Mouse (Mus musculus) heart, embryonic 14.5 days (tissue): ENCODE data around the gene Plekhn1. TPM values are rescaled to one million over a fixed set of nuclear protein-coding genes. Genes with fewer than 3 reads are reported as not detected.

ENCODE experiments used
- ATAC-seq: fragments of 200-750 bp; cut with Nextera tagmentation; 2 replicates; pipeline ENCODE4 v1.8.0; 2017; ENCODE audit warnings: low read depth, moderate TSS enrichment; ENCODE audit not compliant: insufficient number of reproducible peaks, insufficient read depth, low FRiP score
- H3K27ac ChIP-seq, 2 experiments: fragments of 200-500 bp in 1 of 2; fragments of 300-500 bp in 1 of 2; sonication (generic) in 1 of 2; replicated peaks in 1 of 2; 2 replicates each; pipeline ENCODE4 v1.5.1; 2012 to 2014; ENCODE audit warnings: low read depth in 2 of 2, low read length in 2 of 2, control low read depth in 1 of 2, mild to moderate bottlenecking in 1 of 2, mixed read lengths in 1 of 2; ENCODE audit not compliant: control insufficient read depth in 1 of 2, insufficient read depth in 1 of 2
- H3K27me3 ChIP-seq: fragments of 300-500 bp; sonication (generic); 2 replicates; pipeline ENCODE4 v1.6.1; 2014; ENCODE audit warnings: mild to moderate bottlenecking, low read length, control low read depth; ENCODE audit not compliant: control insufficient read depth, insufficient read depth
- H3K36me3 ChIP-seq: fragments of 300-500 bp; sonication (generic); 2 replicates; pipeline ENCODE4 v1.6.1; 2014; ENCODE audit warnings: mild to moderate bottlenecking, control low read depth, low read length, mixed read lengths; ENCODE audit not compliant: control insufficient read depth, insufficient read depth
- H3K4me1 ChIP-seq, 2 experiments: fragments of 200-500 bp in 1 of 2; fragments of 300-500 bp in 1 of 2; sonication (generic) in 1 of 2; 2 replicates each; pipeline ENCODE4 v1.6.1; 2012 to 2014; ENCODE audit warnings: low read length in 2 of 2, control low read depth in 1 of 2, mixed read lengths in 1 of 2; ENCODE audit not compliant: control insufficient read depth in 2 of 2, insufficient read depth in 2 of 2
- H3K4me2 ChIP-seq: fragments of 300-500 bp; sonication (generic); 2 replicates; pipeline ENCODE4 v1.6.1; 2014; ENCODE audit warnings: mild to moderate bottlenecking, low read length
- H3K4me3 ChIP-seq, 2 experiments: fragments of 200-500 bp in 1 of 2; fragments of 300-500 bp in 1 of 2; sonication (generic) in 1 of 2; 2 replicates each; pipeline ENCODE4 v1.5.1; 2012 to 2014; ENCODE audit warnings: low read length in 2 of 2, mild to moderate bottlenecking in 2 of 2, control low read depth in 1 of 2, low read depth in 1 of 2, moderate library complexity in 1 of 2; ENCODE audit not compliant: control insufficient read depth in 1 of 2, insufficient read depth in 1 of 2
- H3K9ac ChIP-seq: fragments of 300-500 bp; sonication (generic); 2 replicates; pipeline ENCODE4 v1.6.1; 2014; ENCODE audit warnings: mild to moderate bottlenecking, low read length
- H3K9me3 ChIP-seq: fragments of 300-500 bp; sonication (generic); 2 replicates; pipeline ENCODE4 v1.6.1; 2016; ENCODE audit warnings: low read length, control low read depth; ENCODE audit not compliant: control insufficient read depth
- WGBS: fragments of 180-500 bp; shearing (Covaris S2); extraction: QIAGEN DNeasy Blood & Tissue Kit; methylation state at CpG from one replicate; pipeline ENCODE4 v1.1.7; 2014; 5-methylcytosine and 5-hydroxymethylcytosine counted together
- polyA plus RNA-seq: library from polyadenylated mRNA; unstranded; fragments of >200 nt; fragmentation: Nextera tagmentation; extraction: Ambion mirVana; gene quantifications from 2 replicates; pipeline ENCODE4 v1.2.1, GENCODE M21; 2014

Plekhn1 gene
- polyA plus RNA-seq, 1 experiment from 2014 or later: 15.3 TPM

GRCm38 (mm10) chr4:156249567-156249966 lies 14.9 kb upstream of the Plekhn1 start:
- Histone ChIP-seq H3K27me3 (peaks cover 19% of the 10 kb centered on the region), H3K27ac (no peak overlapping the region), H3K4me3 (no peak overlapping the region), H3K9me3 (no peaks in the 10 kb centered on the region), H3K4me1 (peaks cover 6 to 7% of the 10 kb centered on the region in 2 experiments; a peak in 3 of 4 replicates), H3K4me2 (no peak overlapping the region), H3K36me3 (peaks cover 45% of the 10 kb centered on the region), H3K9ac (no peak overlapping the region)
- WGBS: 50% methylated on average over 11 of the region's 11 CpGs
- no peak for ATAC-seq

GRCm38 (mm10) chr4:156236651-156237447 lies 2.2 kb upstream of the Plekhn1 start:
- Histone ChIP-seq H3K4me3 (peak overlapping the region; percentile 82 to 99), H3K27ac (no peak overlapping the region), H3K27me3 (no peaks in the 10 kb centered on the region), H3K9me3 (no peaks in the 10 kb centered on the region), H3K36me3 (peaks cover 60% of the 10 kb centered on the region), H3K4me2 (peak overlapping the region; percentile 90), H3K9ac (peak overlapping the region; percentile 80), H3K4me1 (peaks cover 5 to 9% of the 10 kb centered on the region in 2 experiments; a peak in 3 of 4 replicates)
- no peak for ATAC-seq
- 30% methylated on average over 55 of the region's 60 CpGs for WGBS

GRCm38 (mm10) chr4:156235808-156236533 lies 1.3 kb upstream of the Plekhn1 start, which contains the start of gene Noc2l:
Gene Noc2l, plus strand, starts transcription at chr4:156236010.
- Histone ChIP-seq H3K27me3 (no peaks in the 10 kb centered on the region), H3K4me2 (peak within 1 kb of the TSS; percentile 90), H3K36me3 (peaks cover 60% of the 10 kb centered on the region), H3K27ac (peak within 1 kb of the TSS; percentile 57 to 88), H3K4me3 (peak within 1 kb of the TSS; percentile 82 to 99), H3K9ac (peak within 1 kb of the TSS; percentile 81), H3K4me1 (peaks cover 5 to 9% of the 10 kb centered on the region in 2 experiments; a peak in 3 of 4 replicates), H3K9me3 (no peaks in the 10 kb centered on the region)
- ATAC-seq: peak; percentile 74
- under 1% methylated on average over 90 of the region's 90 CpGs for WGBS

- peaks cover 5 to 9% of the 10 kb centered on the region in 2 experiments; a peak in 3 of 4 replicates for H3K4me1 ChIP-seq
- WGBS: under 1% methylated on average over 15 of the region's 15 CpGs
- peak overlapping the region; percentile 80 for H3K9ac ChIP-seq
- H3K27ac ChIP-seq: peak overlapping the region in 1 of 2 experiments; percentile 88; a peak in 1 of 4 replicates
- peak overlapping the region; percentile 90 for H3K4me2 ChIP-seq
- H3K27me3 ChIP-seq: no peaks in the 10 kb centered on the region
- H3K4me3 ChIP-seq: peak overlapping the region; percentile 38 to 99
- peaks cover 60% of the 10 kb centered on the region for H3K36me3 ChIP-seq
- ATAC-seq: no peak
- H3K9me3 ChIP-seq: no peaks in the 10 kb centered on the region
Measured at GRCm38 (mm10) chr4:156235360-156235770, 708 bp upstream of the Plekhn1 start.

- Histone ChIP-seq H3K9ac (peak overlapping the region; percentile 81), H3K4me1 (peaks cover 5 to 9% of the 10 kb centered on the region in 2 experiments; a peak in 3 of 4 replicates), H3K4me3 (peak overlapping the region; percentile 65 to 99), H3K27me3 (no peaks in the 10 kb centered on the region), H3K4me2 (peak overlapping the region; percentile 90), H3K36me3 (peaks cover 59% of the 10 kb centered on the region), H3K9me3 (no peaks in the 10 kb centered on the region), H3K27ac (peak overlapping the region; percentile 17 to 69; a peak in 2 of 4 replicates)
- WGBS: 4% methylated on average over 17 of the region's 17 CpGs
- no peak for ATAC-seq
Measured at GRCm38 (mm10) chr4:156234021-156234501, 596 bp downstream of the Plekhn1 start.

- Histone ChIP-seq H3K4me3 (no peak overlapping the region), H3K9me3 (no peaks in the 10 kb centered on the region), H3K9ac (0 out of 2 replicates have a peak overlapping the region, but pooled peaks have one; percentile 48), H3K4me1 (peaks cover 9 to 16% of the 10 kb centered on the region in 2 experiments), H3K27me3 (no peaks in the 10 kb centered on the region), H3K27ac (no peak overlapping the region), H3K4me2 (peak overlapping the region; percentile 49), H3K36me3 (peaks cover 43% of the 10 kb centered on the region)
- WGBS: 18% methylated on average over 12 of the region's 12 CpGs
- peak; percentile 14; the same call in 1 of the 2 replicates for ATAC-seq
Measured at GRCm38 (mm10) chr4:156228393-156229024, 6.1 kb downstream of the Plekhn1 start.
